Mouse (Mus musculus) T-helper 1 cell (primary cell): ENCODE results near the gene Riox1.
"Not testable (repeated sequence)": the region's sequence is repeated elsewhere in the genome, so short reads cannot be mapped to it uniquely, and the experiment has no call there.

Source experiments
- in situ Hi-C: fragments of 300-600 bp; cut with MboI, MseI; formaldehyde crosslinking; loops from one replicate; pipeline ENCODE4 v1.15.1; 2025; ENCODE audit warnings: high pct_unique_total_duplicates

Gene Riox1

GRCm38 (mm10) chr12:83949043-83949442 lies 1.4 kb upstream of the Riox1 start:
- in situ Hi-C loops, result no loop called here

GRCm38 (mm10) chr12:83949776-83950492 lies 474 bp upstream of the Riox1 start:
- in situ Hi-C loops, result no loop called here

GRCm38 (mm10) chr12:83950840-83951701 lies 663 bp downstream of the Riox1 start:
- in situ Hi-C loops, result no loop called here

- in situ Hi-C loops, result no loop called here
Measured at GRCm38 (mm10) chr12:83951711-83952575, 1.5 kb downstream of the Riox1 start.

- in situ Hi-C loops, result no loop called here
Measured at GRCm38 (mm10) chr12:83958278-83958677, 7.9 kb downstream of the Riox1 start.

GRCm38 (mm10) chr12:83965235-83965634 lies 14.8 kb downstream of the Riox1 start:
- in situ Hi-C loops, result loop anchor here (5.0 kb wide), 1 partner anchor 107 kb away; no protein-coding TSS in a partner anchor

- in situ Hi-C loops, result loop anchor here (5.0 kb wide), 1 partner anchor 55 kb away; no protein-coding TSS in a partner anchor
Measured at GRCm38 (mm10) chr12:83972117-83972516, 21.7 kb downstream of the Riox1 start.

- in situ Hi-C loops, result no loop called here
Measured at GRCm38 (mm10) chr12:83978862-83979261, 28.5 kb downstream of the Riox1 start.

GRCm38 (mm10) chr12:83981615-83982014 lies 31.2 kb downstream of the Riox1 start:
- in situ Hi-C loops, result no loop called here

- in situ Hi-C loops, result no loop called here
Measured at GRCm38 (mm10) chr12:83984752-83985151, 34.3 kb downstream of the Riox1 start, which contains the start of gene Heatr4. Gene Heatr4 (minus strand): TSS chr12:83984852.

GRCm38 (mm10) chr12:83987242-83987582 lies 36.8 kb downstream of the Riox1 start:
- in situ Hi-C loops, result no loop called here

GRCm38 (mm10) chr12:83987583-83988441 lies 37.4 kb downstream of the Riox1 start, which contains the start of gene Acot2:
Gene Acot2 (plus strand): TSS chr12:83987861.
- in situ Hi-C loops, result no loop called here

GRCm38 (mm10) chr12:83988483-83988882 lies 38.1 kb downstream of the Riox1 start:
- in situ Hi-C loops, result no loop called here

GRCm38 (mm10) chr12:83989378-83989777 lies 39.0 kb downstream of the Riox1 start:
- in situ Hi-C loops, result no loop called here

- in situ Hi-C loops, result no loop called here
Measured at GRCm38 (mm10) chr12:83997221-83997620, 46.8 kb downstream of the Riox1 start.

- in situ Hi-C loops, result no loop called here
Measured at GRCm38 (mm10) chr12:83998341-83999107, 48.1 kb downstream of the Riox1 start.

- in situ Hi-C loops, result not testable (repeated sequence)
Measured at GRCm38 (mm10) chr12:83999237-83999636, 48.8 kb downstream of the Riox1 start.

GRCm38 (mm10) chr12:84000418-84000817 lies 50.0 kb downstream of the Riox1 start:
- in situ Hi-C loops, result no loop called here
